Mouse (Mus musculus) hindbrain, embryonic 10.5 days (tissue): ENCODE measurements around the gene Hspb3. TPM values are rescaled to one million over a fixed set of nuclear protein-coding genes. Genes with fewer than 3 reads are reported as not detected.
A peak's percentile ranks its signal among the peaks of the same experiment; 100 is the strongest.

Source experiments
- DNase-seq: peaks from one replicate; pipeline ENCODE4 v3.0.0-alpha.2; 2017; ENCODE audit warnings: low spot score
- H3K27ac ChIP-seq: fragments of 300-500 bp; sonication (generic); 2 replicates; pipeline ENCODE4 v1.5.1; 2016; ENCODE audit warnings: mild to moderate bottlenecking, moderate library complexity
- H3K27me3 ChIP-seq: fragments of 300-500 bp; sonication (generic); 2 replicates; pipeline ENCODE4 v1.6.1; 2016; ENCODE audit warnings: mild to moderate bottlenecking; ENCODE audit not compliant: poor library complexity, insufficient read depth, severe bottlenecking
- H3K36me3 ChIP-seq: fragments of 300-500 bp; sonication (generic); 2 replicates; pipeline ENCODE4 v1.6.1; 2016; ENCODE audit warnings: mild to moderate bottlenecking, moderate library complexity
- H3K4me1 ChIP-seq: fragments of 300-500 bp; sonication (generic); replicated peaks from 2 replicates; pipeline ENCODE4 v1.6.1; 2016; ENCODE audit warnings: mild to moderate bottlenecking
- H3K4me3 ChIP-seq: fragments of 300-500 bp; sonication (generic); 2 replicates; pipeline ENCODE4 v1.5.1; 2016; ENCODE audit warnings: mild to moderate bottlenecking, moderate library complexity
- H3K9me3 ChIP-seq: fragments of 300-500 bp; sonication (generic); 2 replicates; pipeline ENCODE4 v1.6.1; 2016; ENCODE audit warnings: mild to moderate bottlenecking, moderate library complexity
- WGBS: fragments of 180-500 bp; shearing (Covaris S2); methylation state at CpG from one replicate; pipeline ENCODE4 v1.1.7; 2016; 5-methylcytosine and 5-hydroxymethylcytosine counted together
- polyA plus RNA-seq: library from polyadenylated mRNA; unstranded; fragments of >200 nt; fragmentation: Nextera tagmentation; extraction: Ambion mirVana; gene quantifications from 2 replicates; pipeline ENCODE4 v1.2.1, GENCODE M21; 2016

The Hspb3 gene
- polyA plus RNA-seq, 1 experiment from 2014 or later = not detected

DNA sequence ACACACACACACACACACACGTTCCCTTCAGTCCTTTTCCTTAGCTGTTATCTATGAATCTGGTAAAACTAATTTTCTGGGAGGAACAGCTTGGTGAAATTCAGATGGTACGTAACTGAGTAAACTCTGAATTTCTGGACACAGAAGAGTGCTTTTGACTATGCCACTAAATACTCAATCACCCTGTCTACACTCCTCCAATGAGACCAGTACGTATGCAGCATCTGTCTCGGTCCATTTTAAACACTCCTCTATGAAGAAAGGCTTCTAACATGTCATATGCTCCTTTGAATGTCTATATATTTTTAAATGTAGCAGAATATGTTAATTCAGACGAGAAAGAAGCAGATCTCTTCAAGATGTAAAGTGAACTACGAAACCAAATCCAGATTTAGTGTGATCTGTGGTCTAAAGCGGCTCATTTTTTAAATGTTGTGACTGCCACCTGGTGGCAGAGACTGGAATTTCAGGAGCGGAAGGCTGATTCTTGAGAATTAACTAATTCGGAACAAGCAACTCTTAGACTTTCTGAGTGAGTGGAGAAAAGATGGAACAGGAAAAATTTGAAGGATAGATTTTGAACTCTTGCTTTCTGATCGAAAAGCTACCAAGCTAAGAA, 6.1 kb upstream of the Hspb3 start:
- peak; percentile 73 for DNase-seq
- H3K27me3 ChIP-seq = no peaks in the 10 kb centered on the region
- no peak overlapping the region for H3K27ac ChIP-seq
- WGBS = 45% methylated on average over 10 of the region's 10 CpGs
- H3K4me3 ChIP-seq = no peak overlapping the region
- no peaks in the 10 kb centered on the region for H3K36me3 ChIP-seq
- no peaks in the 10 kb centered on the region for H3K9me3 ChIP-seq
- no peaks in the 10 kb centered on the region for H3K4me1 ChIP-seq

DNA sequence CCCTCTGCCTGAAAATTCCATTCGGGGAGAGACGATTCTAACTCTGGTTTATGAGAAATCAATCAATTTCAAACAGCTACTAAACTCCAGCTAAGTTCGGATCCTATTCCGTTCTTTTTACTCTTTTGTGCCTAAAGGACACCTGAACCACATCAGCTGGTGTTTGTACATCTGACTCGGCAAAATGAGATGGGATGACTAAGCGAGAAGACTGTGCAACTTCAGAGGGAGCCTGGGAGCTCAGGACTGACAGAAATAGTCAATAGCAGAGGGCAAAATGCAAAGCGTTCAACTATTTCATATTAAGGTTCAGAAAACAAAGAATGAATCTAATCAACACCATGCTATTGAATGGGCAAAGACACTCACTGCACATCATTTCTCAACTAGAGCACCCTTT, 407 bp upstream of the Hspb3 start:
- no peak for DNase-seq

DNA sequence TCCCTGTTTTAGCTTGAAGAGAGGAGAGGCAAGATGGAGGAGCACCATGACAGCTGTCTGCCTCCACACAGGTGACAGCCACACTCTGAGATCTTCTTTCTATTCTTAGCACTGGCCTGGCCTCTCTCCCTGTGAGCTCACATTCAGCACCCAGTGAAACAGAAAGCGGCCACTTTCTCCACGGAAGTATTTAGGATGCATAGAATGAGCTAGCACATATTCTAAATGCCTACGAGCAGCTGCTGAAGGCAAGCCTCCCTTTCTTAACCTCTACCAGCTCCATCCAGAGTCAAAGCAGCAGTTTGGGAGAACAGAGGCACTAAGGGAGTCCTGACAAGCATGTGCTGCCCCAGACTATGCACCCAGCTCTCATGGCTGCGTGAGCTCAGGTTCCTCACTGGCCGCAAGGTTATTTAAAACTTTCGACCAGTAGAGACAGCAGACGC, 1.6 kb downstream of the Hspb3 start:
- WGBS = 77% methylated on average over 7 of the region's 7 CpGs
- H3K36me3 ChIP-seq = no peaks in the 10 kb centered on the region
- H3K27ac ChIP-seq = no peak overlapping the region
- H3K9me3 ChIP-seq = no peaks in the 10 kb centered on the region
- no peak for DNase-seq
- H3K4me3 ChIP-seq = no peak overlapping the region
- H3K27me3 ChIP-seq = no peaks in the 10 kb centered on the region; the same call in 1 of the 2 replicates
- H3K4me1 ChIP-seq = peaks cover 8% of the 10 kb centered on the region

More for the DNA sequence above, 407 bp upstream of the Hspb3 start:
- 88% methylated on average over 7 of the region's 7 CpGs for WGBS
- Histone ChIP-seq H3K9me3 (no peaks in the 10 kb centered on the region), H3K4me1 (peaks cover 8% of the 10 kb centered on the region), H3K27me3 (no peaks in the 10 kb centered on the region; the same call in 1 of the 2 replicates), H3K4me3 (no peak overlapping the region), H3K27ac (no peak overlapping the region), H3K36me3 (no peaks in the 10 kb centered on the region)

DNA sequence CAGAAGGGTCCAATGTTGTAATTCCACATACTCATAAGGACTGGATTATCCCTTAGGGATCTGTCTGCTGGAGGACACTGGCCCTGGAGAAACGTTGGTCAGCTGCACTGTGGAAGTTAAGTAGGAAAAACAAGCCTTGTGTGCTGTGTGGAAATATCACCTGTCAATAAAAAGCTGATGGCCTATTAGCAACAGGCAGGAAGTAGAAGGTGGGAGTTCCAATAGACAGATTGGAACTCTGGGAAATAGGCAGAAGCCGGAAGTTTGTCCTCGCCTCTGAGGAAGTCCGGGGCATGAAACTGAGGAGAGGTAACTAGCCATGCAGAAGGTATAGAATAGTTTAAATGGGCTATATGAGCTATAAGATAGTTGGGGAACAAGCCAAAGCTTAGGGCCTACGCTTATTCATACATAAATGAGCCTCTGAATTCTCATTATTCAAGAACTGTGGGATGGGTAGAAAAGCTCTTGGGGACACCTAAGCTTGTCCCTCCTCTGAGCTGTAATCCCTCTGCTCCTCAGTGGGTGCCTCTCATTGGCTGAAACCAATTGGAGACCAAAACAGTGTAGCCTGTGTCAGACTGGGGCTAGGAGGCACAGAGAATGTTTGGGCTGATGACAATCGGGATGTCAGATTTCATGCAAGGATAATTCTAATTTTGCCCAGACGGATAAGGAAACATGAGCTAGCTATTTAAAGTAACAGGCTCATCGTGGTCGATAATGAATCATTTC, 2.7 kb downstream of the Hspb3 start:
- DNase-seq = no peak
- Histone ChIP-seq H3K9me3 (no peaks in the 10 kb centered on the region), H3K27ac (no peak overlapping the region), H3K4me3 (no peak overlapping the region), H3K27me3 (no peaks in the 10 kb centered on the region; the same call in 1 of the 2 replicates), H3K4me1 (peaks cover 8% of the 10 kb centered on the region), H3K36me3 (no peaks in the 10 kb centered on the region)
- WGBS = 87% methylated on average over 9 of the region's 9 CpGs

DNA sequence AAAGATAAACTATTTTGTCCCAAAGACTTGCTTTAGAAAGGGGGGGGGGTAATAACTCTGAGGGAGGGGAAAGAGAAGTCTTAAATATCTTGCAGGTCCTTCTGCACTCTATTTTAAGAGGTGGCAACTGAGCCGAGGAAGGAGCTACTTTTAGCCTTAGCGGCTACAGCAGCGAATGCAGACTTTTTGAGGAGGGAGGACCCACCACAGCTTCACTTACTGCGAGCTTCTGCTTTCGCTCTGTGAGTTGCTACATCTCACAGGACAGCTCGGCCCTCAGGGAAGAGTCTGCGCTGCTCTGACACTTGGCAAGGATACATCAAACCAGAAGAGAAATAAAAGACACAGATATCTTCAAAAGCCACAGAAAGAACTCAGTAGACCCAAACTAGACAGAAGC, 6.3 kb downstream of the Hspb3 start:
- no peak for DNase-seq
- Histone ChIP-seq H3K36me3 (no peaks in the 10 kb centered on the region), H3K4me1 (no peaks in the 10 kb centered on the region), H3K27me3 (no peaks in the 10 kb centered on the region; the same call in 1 of the 2 replicates), H3K4me3 (no peak overlapping the region), H3K27ac (no peak overlapping the region), H3K9me3 (0 out of 2 replicates have a peak, but pooled peaks cover 4% of the 10 kb centered on the region)
- WGBS = 83% methylated on average over 7 of the region's 7 CpGs

DNA sequence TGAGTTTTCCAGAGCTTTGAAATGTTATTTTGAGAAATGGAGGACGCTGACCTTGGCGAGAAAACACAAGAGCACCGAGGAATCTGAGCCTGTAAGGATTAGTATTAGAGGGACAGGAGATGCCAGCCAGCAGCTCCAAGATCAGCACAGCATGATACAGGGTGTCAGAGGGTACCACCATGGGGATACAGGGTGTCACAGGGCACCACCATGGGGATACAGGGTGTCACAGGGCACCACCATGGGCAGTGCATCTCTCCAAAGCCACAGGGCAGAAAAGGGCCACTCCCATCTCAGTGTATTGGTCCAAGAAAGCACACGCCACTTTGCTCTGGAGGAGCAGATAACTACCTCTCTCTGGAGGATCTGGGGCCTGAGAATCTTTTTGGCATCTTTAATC, 6.8 kb downstream of the Hspb3 start:
- WGBS = 87% methylated on average over 4 of the region's 4 CpGs
- no peak overlapping the region for H3K27ac ChIP-seq

DNA sequence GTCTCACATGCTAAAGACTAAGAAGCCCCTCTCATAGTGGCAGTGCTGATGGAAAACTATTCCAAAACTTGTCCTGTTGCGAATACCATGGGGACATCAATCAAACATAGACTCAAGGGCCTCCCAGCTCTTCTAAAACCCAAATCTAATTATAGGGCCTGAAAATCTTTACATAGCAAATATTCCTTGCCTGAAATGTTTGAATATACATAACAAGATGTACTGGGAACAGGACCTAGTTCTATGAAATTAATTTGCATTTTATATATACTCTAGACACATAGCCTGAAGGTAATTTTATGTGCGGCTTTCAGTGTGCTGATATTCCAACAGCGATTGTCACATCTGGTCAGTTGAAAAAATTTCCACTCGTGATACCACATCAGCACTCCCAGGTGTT, 8.0 kb downstream of the Hspb3 start:
- H3K27ac ChIP-seq = no peak overlapping the region
- H3K4me1 ChIP-seq = no peaks in the 10 kb centered on the region
- no peaks in the 10 kb centered on the region for H3K27me3 ChIP-seq
- H3K36me3 ChIP-seq = no peaks in the 10 kb centered on the region
- 0 out of 2 replicates have a peak, but pooled peaks cover 4% of the 10 kb centered on the region for H3K9me3 ChIP-seq
- 97% methylated on average over 4 of the region's 4 CpGs for WGBS
- H3K4me3 ChIP-seq = no peak overlapping the region
- DNase-seq = no peak

More for the DNA sequence above, 6.8 kb downstream of the Hspb3 start:
- Histone ChIP-seq H3K36me3 (no peaks in the 10 kb centered on the region), H3K27me3 (no peaks in the 10 kb centered on the region), H3K4me1 (no peaks in the 10 kb centered on the region), H3K4me3 (no peak overlapping the region), H3K9me3 (0 out of 2 replicates have a peak, but pooled peaks cover 4% of the 10 kb centered on the region)
- no peak for DNase-seq

DNA sequence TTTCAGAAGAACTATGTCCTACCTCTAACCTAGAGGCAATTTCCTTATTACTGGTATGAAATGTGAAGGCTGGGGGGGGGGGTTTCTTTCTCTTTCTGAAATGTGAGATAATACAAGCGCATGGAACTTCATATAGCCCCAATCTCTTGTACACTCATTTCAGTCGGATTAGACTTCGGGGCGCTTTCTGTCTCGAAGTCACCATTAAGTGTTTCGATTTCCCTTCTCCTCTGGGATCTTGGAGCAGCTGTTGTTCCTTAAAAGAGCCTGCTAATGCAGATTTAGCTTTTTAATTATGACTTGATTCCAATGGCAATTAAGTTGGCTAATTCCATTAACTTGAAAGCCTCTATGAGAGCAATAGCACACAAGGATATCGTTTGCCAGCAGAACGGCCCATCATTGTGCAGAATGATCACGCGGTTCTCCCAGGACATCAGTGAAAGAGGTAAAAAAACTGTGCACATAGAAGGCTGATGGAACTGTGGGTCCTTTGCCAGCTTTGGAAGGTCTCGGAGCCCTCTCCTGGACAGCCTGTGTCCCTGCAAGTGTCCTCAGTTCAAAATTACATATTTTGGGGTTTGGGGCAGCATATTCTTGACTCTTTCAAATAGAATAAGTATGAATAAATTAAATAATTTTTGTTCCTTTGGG, 22.4 kb downstream of the Hspb3 start:
- Histone ChIP-seq H3K4me3 (no peak overlapping the region), H3K9me3 (no peaks in the 10 kb centered on the region), H3K4me1 (0 out of 2 replicates have a peak, but pooled peaks cover 6% of the 10 kb centered on the region), H3K27me3 (no peaks in the 10 kb centered on the region), H3K36me3 (no peaks in the 10 kb centered on the region), H3K27ac (no peak overlapping the region)
- no peak for DNase-seq
- WGBS = 82% methylated on average over 11 of the region's 11 CpGs

DNA sequence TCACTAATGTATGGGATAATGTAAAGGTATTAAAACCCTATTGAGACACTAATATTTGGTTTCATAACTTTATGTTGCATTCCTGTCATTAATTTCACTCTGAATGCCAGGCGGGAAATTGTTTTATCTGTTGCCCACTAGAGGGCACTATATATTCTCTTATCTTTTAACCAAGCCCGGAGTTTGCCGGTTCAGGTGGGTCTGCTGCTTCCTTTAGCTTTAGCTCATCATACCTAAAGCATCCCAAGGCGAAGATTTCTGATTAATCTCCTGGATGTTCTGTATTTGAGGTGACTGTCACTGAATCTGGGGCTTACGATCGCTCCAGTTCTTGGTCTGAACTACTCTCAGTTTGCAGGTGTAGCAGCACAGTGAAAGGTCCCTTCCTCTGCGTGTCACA, 24.6 kb downstream of the Hspb3 start:
- Histone ChIP-seq H3K36me3 (no peaks in the 10 kb centered on the region), H3K27me3 (no peaks in the 10 kb centered on the region), H3K27ac (no peak overlapping the region), H3K4me1 (0 out of 2 replicates have a peak, but pooled peaks cover 6% of the 10 kb centered on the region), H3K4me3 (no peak overlapping the region), H3K9me3 (no peaks in the 10 kb centered on the region)
- DNase-seq = peak; percentile 9
- 31% methylated on average over 7 of the region's 7 CpGs for WGBS

DNA sequence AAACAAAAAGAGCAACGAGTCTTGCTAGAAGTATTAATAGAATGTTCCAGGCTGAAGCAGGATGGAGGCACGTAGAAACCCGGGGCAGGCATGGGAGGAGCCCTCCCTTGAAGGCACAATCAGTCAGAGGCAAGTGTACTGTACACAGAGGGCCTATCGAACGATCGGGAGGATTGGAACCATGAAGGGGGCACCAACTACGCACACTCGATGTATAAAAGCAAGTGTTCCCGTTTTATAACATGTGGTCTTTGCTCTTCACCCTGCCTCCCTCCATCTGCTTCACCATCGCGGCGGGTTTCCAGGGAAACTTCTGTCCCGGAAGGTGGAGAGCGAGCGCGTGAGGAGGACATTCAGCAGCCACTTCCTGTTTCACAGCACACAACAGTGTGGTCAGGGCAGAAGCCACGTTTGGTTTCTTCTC, 27.7 kb downstream of the Hspb3 start:
- Histone ChIP-seq H3K36me3 (no peaks in the 10 kb centered on the region), H3K27ac (no peak overlapping the region), H3K4me3 (no peak overlapping the region), H3K4me1 (0 out of 2 replicates have a peak, but pooled peaks cover 6% of the 10 kb centered on the region), H3K27me3 (no peaks in the 10 kb centered on the region), H3K9me3 (no peaks in the 10 kb centered on the region)
- no peak for DNase-seq
- WGBS = 89% methylated on average over 17 of the region's 17 CpGs

DNA sequence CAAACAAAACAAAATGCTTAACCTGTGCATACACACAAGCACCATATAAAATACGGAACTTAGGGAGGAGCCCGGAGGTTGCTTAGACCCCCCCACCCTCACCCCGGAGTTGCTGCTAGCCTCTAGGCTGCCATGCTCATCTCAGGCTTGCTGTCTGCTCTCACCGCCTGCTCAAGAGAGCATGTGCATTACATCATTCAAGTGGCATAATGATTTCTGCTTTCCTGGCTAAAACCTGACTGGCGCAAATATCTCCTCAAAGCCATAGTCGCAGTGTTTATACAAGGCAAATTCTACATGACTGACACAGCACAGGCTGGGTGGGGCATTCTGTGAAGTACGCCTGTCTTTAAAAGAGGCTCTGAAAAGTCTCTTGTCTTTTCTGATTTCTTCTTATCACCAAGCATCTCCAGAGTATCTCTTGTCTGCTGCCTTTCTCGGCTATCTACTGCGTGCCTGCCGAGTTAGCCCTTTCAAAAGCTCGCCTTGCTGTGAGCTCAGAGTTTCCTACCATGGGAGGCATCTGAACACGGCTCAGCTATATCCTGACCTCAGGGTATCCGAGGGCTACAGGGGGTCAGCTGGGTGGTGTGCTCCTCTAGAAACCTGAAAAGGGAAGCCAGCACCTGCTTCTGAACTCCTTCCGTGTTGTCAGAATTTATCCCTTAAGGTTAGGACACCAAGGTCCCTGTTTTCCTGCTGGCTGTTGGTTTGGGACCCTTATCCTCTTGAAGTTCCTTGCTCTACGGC, 28.6 kb downstream of the Hspb3 start:
- H3K4me1 ChIP-seq = 0 out of 2 replicates have a peak, but pooled peaks cover 6% of the 10 kb centered on the region
- WGBS = 89% methylated on average over 15 of the region's 15 CpGs
- no peak for DNase-seq

DNA sequence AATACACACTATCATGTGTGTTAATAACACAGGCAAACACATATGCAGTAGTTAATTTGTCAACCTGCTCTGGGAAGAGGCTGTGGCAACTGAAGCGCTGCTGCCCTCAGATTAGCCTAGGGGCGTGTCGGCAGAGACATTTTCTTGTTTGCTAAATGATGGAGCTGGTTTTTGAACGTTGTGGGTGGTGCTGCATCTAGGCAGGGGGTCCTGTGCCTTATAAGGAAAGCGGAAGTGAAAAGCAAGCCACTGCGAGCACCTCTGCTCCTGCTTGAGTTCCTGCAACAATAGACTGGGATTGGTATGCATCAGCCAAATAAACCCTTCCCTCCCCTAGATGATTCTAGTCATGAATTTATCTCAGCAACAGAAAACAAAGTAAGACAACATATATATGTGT, 31.0 kb downstream of the Hspb3 start:
- Histone ChIP-seq H3K4me1 (0 out of 2 replicates have a peak, but pooled peaks cover 6% of the 10 kb centered on the region), H3K36me3 (no peaks in the 10 kb centered on the region), H3K4me3 (no peak overlapping the region), H3K9me3 (no peaks in the 10 kb centered on the region), H3K27ac (no peak overlapping the region), H3K27me3 (no peaks in the 10 kb centered on the region)
- no peak for DNase-seq
- WGBS = 53% methylated on average over 6 of the region's 6 CpGs

More for the DNA sequence above, 28.6 kb downstream of the Hspb3 start:
- H3K27me3 ChIP-seq = no peaks in the 10 kb centered on the region
- no peaks in the 10 kb centered on the region for H3K36me3 ChIP-seq
- H3K4me3 ChIP-seq = no peak overlapping the region
- no peak overlapping the region for H3K27ac ChIP-seq
- H3K9me3 ChIP-seq = no peaks in the 10 kb centered on the region
